ENCODE assay signal across 14 mouse cellular contexts in the genomic region with DNA sequence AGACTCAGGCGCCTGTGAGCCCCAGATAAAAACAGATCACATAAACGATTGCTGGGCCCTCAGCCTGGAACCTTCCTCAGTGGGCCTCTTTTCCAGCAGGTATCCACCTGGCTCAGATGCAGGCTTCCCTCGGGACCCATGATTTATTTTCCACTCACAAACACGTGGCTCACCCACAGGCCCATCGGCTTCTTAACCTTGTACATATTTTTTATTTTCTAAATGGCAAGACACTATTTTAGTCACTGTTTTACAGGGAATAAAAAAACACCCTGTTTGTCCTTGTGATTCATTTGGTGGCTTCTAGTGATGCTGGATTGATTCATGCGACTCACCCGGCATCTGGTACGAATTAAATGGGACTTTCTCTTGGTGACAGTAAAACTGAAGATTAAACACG.
"Had no signal": no experiment of that assay in that cellular context is flagged by ENCODE, and none has a peak within 500 bp of the region (broad histone marks: within the 10 kb centered on the region; RNA-seq: fewer than 3 reads in every experiment).

No protein-coding gene starts in this region.

- H3K4me2 ChIP-seq: kidney, embryonic 15.5 days; limb, embryonic 12.5 days; limb, embryonic 15.5 days; liver, embryonic 11.5 days; midbrain, embryonic 12.5 days had no signal

- H3K9ac ChIP-seq: kidney, embryonic 15.5 days; limb, embryonic 12.5 days; limb, embryonic 15.5 days; liver, embryonic 14.5 days; midbrain, embryonic 12.5 days had no signal

- ATAC-seq: midbrain, embryonic 16.5 days had no signal

- H3K4me3 ChIP-seq: kidney, embryonic 15.5 days; limb, embryonic 12.5 days; limb, embryonic 15.5 days; midbrain, embryonic 12.5 days had no signal

- H3K27ac ChIP-seq: kidney, embryonic 15.5 days; limb, embryonic 12.5 days; limb, embryonic 15.5 days; liver, embryonic 14.5 days; macrophage; midbrain, embryonic 12.5 days had no signal

- H3K4me1 ChIP-seq: midbrain, embryonic 12.5 days had no signal

- H3K9me3 ChIP-seq: kidney, embryonic 15.5 days; limb, embryonic 12.5 days; limb, embryonic 15.5 days; midbrain, embryonic 12.5 days had no signal

- H3K36me3 ChIP-seq: kidney, embryonic 15.5 days; limb, embryonic 12.5 days; limb, embryonic 15.5 days; midbrain, embryonic 12.5 days had no signal

- H3K27me3 ChIP-seq: kidney, embryonic 15.5 days; limb, embryonic 12.5 days; limb, embryonic 15.5 days; midbrain, embryonic 12.5 days had no signal

- DNase-seq: kidney, postnatal 10 days; kidney, postnatal 36 days; left cerebral cortex, postnatal 4 days; lung, adult 18-20 months; thymus, adult 18-20 months; thymus, postnatal 36 days had no signal
